Mouse (Mus musculus): ENCODE data around the gene Slc32a1.

DNA sequence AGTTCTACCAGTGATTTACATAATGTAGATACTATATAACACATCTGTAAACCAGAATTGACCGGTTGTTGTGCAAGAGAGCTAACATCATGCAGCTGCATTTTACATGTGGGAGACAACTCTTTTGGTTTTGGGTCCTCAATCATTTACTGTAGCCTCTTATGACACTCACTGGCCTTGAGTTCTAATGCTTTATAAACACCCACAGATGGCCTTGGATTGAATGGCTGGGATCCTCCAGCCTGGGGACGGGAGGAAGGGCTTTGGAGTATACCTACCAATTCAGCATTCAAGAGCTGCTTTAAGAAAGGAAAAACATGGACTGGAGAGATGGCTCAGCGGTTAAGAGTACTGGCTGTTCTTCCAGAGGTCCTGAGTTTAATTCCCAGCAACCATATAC lies 48.8 kb downstream of the Slc32a1 start:
- TF ChIP-seq CTCF (IDR thresholded peaks at IDR 0.05) (no peak), EP300 (IDR thresholded peaks at IDR 0.05) (no peak)

Measured in lung, postnatal 0 days (tissue).